Mouse (Mus musculus) spleen, adult 2 months (tissue): ENCODE measurements around the gene Fndc11. TPM values are rescaled to one million over a fixed set of nuclear protein-coding genes. Genes with fewer than 3 reads are reported as not detected.

ENCODE experiments used
- DNase-seq, 2 experiments: peaks; one replicate each; pipeline versions ENCODE4 v3.0.0 to v3.0.0-alpha.2; 2012 to 2021; ENCODE audit warnings: low spot score in 2 of 2, low read depth in 1 of 2
- H3K27ac ChIP-seq: fragments of 200-500 bp; 2 replicates; pipeline ENCODE4 v1.5.1; 2012; ENCODE audit warnings: low read length, inconsistent platforms; ENCODE audit not compliant: insufficient read depth
- H3K27me3 ChIP-seq: fragments of 200-500 bp; 2 replicates; pipeline ENCODE4 v1.6.1; 2012; ENCODE audit warnings: mild to moderate bottlenecking, moderate library complexity, low read length, inconsistent platforms; ENCODE audit not compliant: control insufficient read depth, insufficient read depth
- H3K36me3 ChIP-seq: fragments of 200-500 bp; 2 replicates; pipeline ENCODE4 v1.6.1; 2012; ENCODE audit warnings: mild to moderate bottlenecking, low read length, inconsistent platforms; ENCODE audit not compliant: control insufficient read depth, insufficient read depth
- H3K4me1 ChIP-seq: fragments of 200-500 bp; 2 replicates; pipeline ENCODE4 v1.6.1; 2011; ENCODE audit warnings: inconsistent platforms; ENCODE audit not compliant: control insufficient read depth, insufficient read depth, insufficient read length
- H3K4me3 ChIP-seq: fragments of 200-500 bp; 2 replicates; pipeline ENCODE4 v1.5.1; 2011; ENCODE audit warnings: mild to moderate bottlenecking, inconsistent platforms; ENCODE audit not compliant: insufficient read depth, insufficient read length; ENCODE audit errors: extremely low read depth
- CTCF ChIP-seq: fragments of 200-500 bp; IDR thresholded peaks from 2 replicates; pipeline ENCODE4 v1.5.1; 2011; ENCODE audit warnings: mild to moderate bottlenecking, inconsistent platforms; ENCODE audit not compliant: insufficient read depth, insufficient read length, insufficient replicate concordance; ENCODE audit errors: extremely low read depth
- POLR2A ChIP-seq: fragments of 200-500 bp; IDR thresholded peaks from 2 replicates; pipeline ENCODE4 v1.6.1; 2011; ENCODE audit warnings: low read depth, low read length, inconsistent platforms
- WGBS: fragments of 180-500 bp; shearing (Covaris S2); methylation state at CpG from one replicate; pipeline ENCODE4 v1.1.7; 2018; 5-methylcytosine and 5-hydroxymethylcytosine counted together
- polyA plus RNA-seq: library from polyadenylated mRNA; depleted of rRNA; stranded (reverse); fragments of >200 nt; gene quantifications from 2 replicates; pipeline ENCODE4 v1.2.3, GENCODE M21; 2012; rRNA removed

Gene Fndc11
- polyA plus RNA-seq, 1 experiment = 1.3 TPM

DNA sequence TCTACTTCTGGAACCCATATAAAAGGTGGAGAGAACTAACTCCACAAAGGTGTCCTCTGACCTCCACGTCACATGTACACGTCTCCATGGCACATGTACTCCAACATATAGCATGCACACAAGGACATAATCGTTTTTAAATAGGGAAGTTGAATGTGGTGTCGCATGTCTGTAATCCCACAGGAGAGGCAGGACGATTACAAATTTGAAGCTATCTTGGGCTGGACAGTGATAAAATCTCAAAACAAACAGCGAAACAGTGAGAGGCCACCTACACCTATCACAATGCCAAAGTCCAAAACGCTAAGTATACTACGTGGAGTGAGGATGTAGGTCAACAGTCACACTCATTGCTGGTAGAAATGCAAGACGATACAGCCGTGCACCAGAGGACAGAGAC is 29.4 kb downstream of the Fndc11 start:
- 88% methylated on average over 10 of the region's 10 CpGs for WGBS
- Histone ChIP-seq H3K4me3 (no peak overlapping the region), H3K27ac (no peak overlapping the region), H3K36me3 (peaks cover 17% of the 10 kb centered on the region), H3K27me3 (no peaks in the 10 kb centered on the region), H3K4me1 (peaks cover under 1% of the 10 kb centered on the region; the same call in 1 of the 2 replicates)
- DNase-seq = no peak
- TF ChIP-seq POLR2A (no peak), CTCF (no peak)

DNA sequence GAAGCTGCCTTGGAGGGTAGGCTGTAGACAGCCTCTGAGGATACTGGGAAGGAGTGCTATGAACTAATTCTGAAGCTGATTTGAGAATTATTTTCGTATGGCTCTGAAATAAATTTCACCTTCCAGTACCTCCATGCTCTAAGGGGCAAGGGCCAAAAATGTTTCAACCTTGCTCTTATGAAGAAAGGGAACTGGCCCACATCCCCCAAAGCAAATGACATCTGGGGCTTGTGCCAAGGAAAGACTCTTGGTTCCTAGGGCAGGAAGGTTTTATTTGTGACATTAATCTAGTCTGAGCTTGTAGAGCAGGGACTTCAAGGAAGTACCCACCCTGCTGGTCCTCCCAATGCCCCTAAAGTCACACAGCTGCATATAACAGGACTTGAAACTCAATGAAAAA is 32.0 kb downstream of the Fndc11 start:
- peaks cover 31% of the 10 kb centered on the region for H3K36me3 ChIP-seq
- 73% methylated on average over 1 of the region's 1 CpGs for WGBS

DNA sequence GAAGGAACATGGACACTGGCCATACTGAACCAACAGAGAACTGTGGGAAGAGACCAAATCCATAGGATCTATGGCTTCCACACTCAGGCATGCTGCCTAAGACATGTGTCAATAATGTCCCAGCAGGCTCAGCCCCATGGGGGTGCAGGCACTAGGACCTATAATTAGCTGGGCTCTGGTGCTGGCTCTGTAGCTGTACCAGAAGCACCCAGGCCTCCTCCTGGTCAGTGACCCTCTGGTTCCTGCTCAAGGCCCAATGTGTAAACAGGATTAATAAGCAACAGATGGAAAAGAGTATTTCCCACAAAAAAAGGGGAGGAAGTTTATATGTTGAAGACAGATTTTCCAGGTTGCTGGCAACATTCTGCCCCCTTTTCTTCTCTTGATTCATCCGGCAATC is 33.4 kb downstream of the Fndc11 start:
- DNase-seq = no peak
- no peaks in the 10 kb centered on the region for H3K4me1 ChIP-seq
- no peak for TF ChIP-seq CTCF
- no peak overlapping the region for H3K4me3 ChIP-seq
- peaks cover 38% of the 10 kb centered on the region for H3K36me3 ChIP-seq
- H3K27me3 ChIP-seq = no peaks in the 10 kb centered on the region
- no peak overlapping the region for H3K27ac ChIP-seq
- 89% methylated on average over 1 of the region's 1 CpGs for WGBS

More for the DNA sequence above, 32.0 kb downstream of the Fndc11 start:
- H3K27me3 ChIP-seq = no peaks in the 10 kb centered on the region
- no peak for DNase-seq
- no peaks in the 10 kb centered on the region for H3K4me1 ChIP-seq
- no peak for TF ChIP-seq CTCF
- TF ChIP-seq POLR2A = no peak
- no peak overlapping the region for H3K27ac ChIP-seq
- H3K4me3 ChIP-seq = no peak overlapping the region

DNA sequence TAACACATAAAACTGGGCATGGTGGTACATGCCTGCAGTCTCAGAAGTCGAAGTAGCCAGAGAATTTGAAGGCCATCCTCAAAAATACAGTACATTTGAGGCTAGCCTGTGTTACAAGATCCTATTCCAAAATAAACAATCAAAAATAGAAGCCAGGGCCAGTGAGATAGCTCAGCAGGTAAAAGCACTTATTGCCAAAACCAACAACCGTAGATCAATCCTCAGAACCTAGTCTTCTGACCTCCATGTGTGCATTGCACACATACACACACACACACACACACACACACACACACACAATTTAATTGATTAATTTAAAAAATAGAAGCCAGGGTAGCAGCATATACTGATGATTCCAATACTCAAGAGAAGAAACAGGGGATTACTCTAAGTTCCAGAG is 47.0 kb downstream of the Fndc11 start:
- Histone ChIP-seq H3K4me3 (no peak overlapping the region), H3K27me3 (no peaks in the 10 kb centered on the region), H3K4me1 (no peaks in the 10 kb centered on the region), H3K36me3 (peaks cover 34% of the 10 kb centered on the region), H3K27ac (no peak overlapping the region)
- WGBS = 92% methylated on average over 2 of the region's 2 CpGs
- TF ChIP-seq POLR2A (no peak), CTCF (no peak)
- no peak for DNase-seq

DNA sequence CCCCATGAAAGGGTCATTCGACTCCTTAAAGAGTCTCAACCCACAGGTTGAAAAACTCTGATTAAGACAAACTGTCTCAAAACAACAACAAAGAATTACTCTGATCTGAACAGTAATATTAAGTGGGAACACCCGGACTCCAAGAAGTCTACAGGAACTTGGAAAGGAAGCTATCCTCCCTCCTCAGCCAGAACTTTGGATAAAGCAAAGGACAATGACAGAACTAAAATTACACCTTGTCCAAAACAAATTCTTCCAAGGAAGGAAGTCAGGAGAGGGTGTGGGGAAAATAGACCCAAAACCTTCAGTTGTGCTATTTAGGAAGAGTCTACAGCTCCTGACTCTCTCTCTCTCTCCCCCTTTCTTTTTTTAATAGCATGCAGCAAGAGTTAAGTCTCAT is 52.3 kb downstream of the Fndc11 start:
- Histone ChIP-seq H3K4me1 (no peaks in the 10 kb centered on the region), H3K36me3 (peaks cover 27% of the 10 kb centered on the region), H3K27me3 (no peaks in the 10 kb centered on the region), H3K27ac (no peak overlapping the region), H3K4me3 (no peak overlapping the region)
- WGBS = 94% methylated on average over 2 of the region's 2 CpGs
- TF ChIP-seq POLR2A (no peak), CTCF (no peak)
- DNase-seq = no peak

Other genes starting within 250 kb of the Fndc11 start
- 1.9 and 2.1 TPM in 2 replicates for gene Col20a1, start 233.5 kb upstream of the Fndc11 start, polyA plus RNA-seq
- gene Chrna4, start 176.5 kb upstream of the Fndc11 start, polyA plus RNA-seq = not detected in 2 replicates
- not detected in 2 replicates for gene Kcnq2, start 84.7 kb upstream of the Fndc11 start, polyA plus RNA-seq
- 0.05 TPM in 1 of 2 replicates, not detected in the other for gene Eef1a2, start 63.0 kb upstream of the Fndc11 start, polyA plus RNA-seq
- gene Ppdpf, start 32.8 kb upstream of the Fndc11 start, polyA plus RNA-seq = 135 and 192 TPM in 2 replicates
- gene Ptk6, start 17.2 kb upstream of the Fndc11 start, polyA plus RNA-seq = 0.13 and 0.15 TPM in 2 replicates
- gene Srms, start 6.8 kb upstream of the Fndc11 start, polyA plus RNA-seq = 1.4 and 1.9 TPM in 2 replicates
- 101 and 132 TPM in 2 replicates for gene Helz2, start 22.0 kb downstream of the Fndc11 start, polyA plus RNA-seq
- gene Gmeb2, start 68.0 kb downstream of the Fndc11 start, polyA plus RNA-seq = 22.8 and 27.1 TPM in 2 replicates
- not detected in 2 replicates for gene Stmn3, start 94.5 kb downstream of the Fndc11 start, polyA plus RNA-seq
- gene Rtel1, start 99.7 kb downstream of the Fndc11 start, polyA plus RNA-seq = 51.9 and 52.9 TPM in 2 replicates
- 44.7 and 45.7 TPM in 2 replicates for gene Zgpat, start 144.9 kb downstream of the Fndc11 start, polyA plus RNA-seq
- 32.8 and 35.4 TPM in 2 replicates for gene Arfrp1, start 145.4 kb downstream of the Fndc11 start, polyA plus RNA-seq
- gene Lime1, start 160.1 kb downstream of the Fndc11 start, polyA plus RNA-seq = 146 and 163 TPM in 2 replicates
- gene Zbtb46, start 239.4 kb downstream of the Fndc11 start, polyA plus RNA-seq = 9.6 and 10.9 TPM in 2 replicates